In the genomic region with DNA sequence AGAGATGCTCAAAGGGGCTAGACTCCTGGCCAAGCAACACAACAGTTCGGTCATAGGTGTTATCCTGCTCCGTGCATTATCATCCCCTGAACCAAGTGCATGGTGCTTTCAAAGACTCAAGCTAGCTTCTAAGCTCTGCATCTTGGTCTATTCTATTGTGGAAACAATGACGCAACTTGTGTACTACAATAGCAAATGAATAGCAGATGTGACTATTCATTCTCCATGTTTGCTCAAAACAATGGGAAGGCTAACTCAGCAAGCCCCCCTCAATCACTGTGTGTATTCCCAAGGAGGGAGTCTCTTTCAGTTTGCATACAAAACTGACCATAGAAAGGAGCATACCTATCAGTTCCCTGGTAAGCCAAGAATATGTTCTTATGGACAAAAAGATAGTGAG, we compare ENCODE assay signal across 19 mouse cellular contexts.
"Had no signal": no experiment of that assay in that cellular context is flagged by ENCODE, and none has a peak within 500 bp of the region (broad histone marks: within the 10 kb centered on the region; RNA-seq: fewer than 3 reads in every experiment).

No protein-coding gene starts in this region.

- H3K4me2 ChIP-seq: intestine, embryonic 15.5 days; kidney, embryonic 15.5 days; limb, embryonic 13.5 days; liver, embryonic 12.5 days; liver, embryonic 15.5 days; midbrain, embryonic 11.5 days; neural tube, embryonic 15.5 days had no signal

- H3K27ac ChIP-seq: intestine, embryonic 15.5 days; kidney, embryonic 15.5 days; limb, embryonic 10.5 days; limb, embryonic 13.5 days; liver, embryonic 12.5 days; liver, embryonic 15.5 days; neural tube, embryonic 15.5 days had no signal

- H3K36me3 ChIP-seq: intestine, embryonic 15.5 days; neural tube, embryonic 15.5 days had no signal

- H3K27me3 ChIP-seq: intestine, embryonic 15.5 days; kidney, embryonic 15.5 days; limb, embryonic 13.5 days; liver, embryonic 12.5 days; liver, embryonic 15.5 days; neural tube, embryonic 15.5 days had no signal

- ATAC-seq: intestine, embryonic 15.5 days; liver, embryonic 12.5 days had no signal

- H3K9ac ChIP-seq: intestine, embryonic 15.5 days; kidney, embryonic 15.5 days; limb, embryonic 13.5 days; liver, embryonic 12.5 days; liver, embryonic 15.5 days; neural tube, embryonic 15.5 days had no signal

- H3K4me3 ChIP-seq: intestine, embryonic 15.5 days; kidney, embryonic 15.5 days; limb, embryonic 10.5 days; limb, embryonic 13.5 days; liver, embryonic 12.5 days; liver, embryonic 15.5 days; neural tube, embryonic 15.5 days had no signal

- H3K4me1 ChIP-seq: intestine, embryonic 15.5 days; kidney, embryonic 15.5 days; limb, embryonic 10.5 days; limb, embryonic 13.5 days; liver, embryonic 12.5 days; liver, embryonic 15.5 days; neural tube, embryonic 15.5 days had no signal

- H3K9me3 ChIP-seq: intestine, embryonic 15.5 days; kidney, embryonic 15.5 days; limb, embryonic 10.5 days; liver, embryonic 12.5 days; liver, embryonic 15.5 days; neural tube, embryonic 15.5 days had no signal

- DNase-seq: kidney, adult 11 months; kidney, adult 8-10 months; kidney, postnatal 10 days; kidney, postnatal 36 days; liver; lung, adult 18-20 months; lung, postnatal 14 days; lung, postnatal 4 days; midbrain, embryonic 14.5 days; thymus, adult 2 months; thymus, postnatal 14 days had no signal
